Mouse (Mus musculus) erythroblast, embryonic 14.5 days (primary cell): ENCODE measurements around the gene 0610037L13Rik. TPM values are rescaled to one million over a fixed set of nuclear protein-coding genes. Genes with fewer than 3 reads are reported as not detected.
A peak's percentile ranks its signal among the peaks of the same experiment; 100 is the strongest.

ENCODE experiments used
- H3K27me3 ChIP-seq: 2 replicates; pipeline ENCODE4 v1.6.1; 2012; ENCODE audit warnings: inconsistent platforms; ENCODE audit not compliant: control insufficient read depth
- H3K36me3 ChIP-seq: 2 replicates; pipeline ENCODE4 v1.6.1; 2012; ENCODE audit warnings: mild to moderate bottlenecking, inconsistent platforms; ENCODE audit not compliant: control insufficient read depth
- H3K4me1 ChIP-seq: 2 replicates; pipeline ENCODE4 v1.6.1; 2012; ENCODE audit warnings: inconsistent platforms; ENCODE audit not compliant: control insufficient read depth
- H3K4me3 ChIP-seq: replicated peaks from 2 replicates; pipeline ENCODE3; 2012; ENCODE audit warnings: moderate library complexity, mild to moderate bottlenecking, inconsistent platforms
- H3K9me3 ChIP-seq: 2 replicates; pipeline ENCODE4 v1.6.1; 2012; ENCODE audit warnings: low read length, inconsistent platforms, mixed read lengths; ENCODE audit not compliant: control insufficient read depth
- GATA1 ChIP-seq: IDR thresholded peaks from 2 replicates; pipeline ENCODE4 v1.6.1; 2012; ENCODE audit warnings: low read length, inconsistent platforms, mixed read lengths
- TAL1 ChIP-seq: IDR thresholded peaks from 3 replicates; pipeline ENCODE4 v1.6.1; 2012; ENCODE audit warnings: low read length, inconsistent platforms, mixed read lengths
- polyA plus RNA-seq: library from polyadenylated mRNA; stranded (reverse); fragments of >175 nt; gene quantifications from 2 replicates; pipeline ENCODE4 v1.2.3, GENCODE M21; 2012

Gene 0610037L13Rik
- polyA plus RNA-seq, 1 experiment: 0.20 TPM

DNA sequence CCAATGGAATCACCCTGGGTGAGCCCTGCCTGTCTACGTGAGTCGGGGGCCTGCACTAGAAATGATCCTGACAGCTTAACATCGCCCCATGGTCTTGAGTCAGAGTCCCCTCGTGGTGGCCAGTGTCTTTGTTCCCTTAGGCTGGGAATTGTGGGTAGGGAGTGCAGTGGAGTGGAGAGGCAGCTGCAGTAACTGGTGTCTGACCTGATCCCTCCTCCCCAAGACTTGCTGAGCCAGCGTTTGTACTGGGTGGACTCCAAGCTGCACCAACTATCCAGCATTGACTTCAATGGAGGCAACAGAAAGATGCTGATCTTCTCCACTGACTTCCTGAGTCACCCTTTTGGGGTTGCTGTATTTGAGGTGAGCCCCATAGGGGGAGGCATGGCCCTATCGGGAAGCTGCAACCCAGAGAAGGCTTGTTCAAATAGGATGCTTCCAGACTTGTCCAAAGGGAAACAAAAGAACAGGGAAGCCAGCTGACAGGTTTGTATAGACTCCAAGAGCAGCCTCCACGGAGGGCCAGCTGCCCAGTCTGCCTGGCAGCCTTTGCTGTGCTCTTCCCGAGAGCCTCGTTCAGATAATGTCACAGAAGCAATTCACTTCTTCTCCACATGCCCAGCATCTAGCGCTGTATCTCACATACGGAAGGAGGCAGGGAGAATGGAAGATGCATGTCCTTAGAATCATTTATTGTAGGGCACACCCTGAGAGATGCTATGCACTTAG is 32.5 kb upstream of the 0610037L13Rik start:
- TF ChIP-seq GATA1: no peak
- no peak for TF ChIP-seq TAL1
- Histone ChIP-seq H3K27me3 (no peaks in the 10 kb centered on the region), H3K9me3 (no peaks in the 10 kb centered on the region), H3K4me3 (no peak overlapping the region), H3K4me1 (no peaks in the 10 kb centered on the region), H3K36me3 (peaks cover 89% of the 10 kb centered on the region)

GRCm38 (mm10) chr4:107858995-107859394 is 30.6 kb upstream of the 0610037L13Rik start:
- TF ChIP-seq TAL1 (no peak), GATA1 (no peak)
- Histone ChIP-seq H3K36me3 (peaks cover 89% of the 10 kb centered on the region), H3K27me3 (no peaks in the 10 kb centered on the region), H3K4me1 (peaks cover 2% of the 10 kb centered on the region; the same call in 1 of the 2 replicates), H3K4me3 (no peak overlapping the region), H3K9me3 (no peaks in the 10 kb centered on the region)

GRCm38 (mm10) chr4:107864866-107865265 is 24.7 kb upstream of the 0610037L13Rik start:
- Histone ChIP-seq H3K4me1 (peaks cover 4% of the 10 kb centered on the region; the same call in 1 of the 2 replicates), H3K27me3 (no peaks in the 10 kb centered on the region), H3K9me3 (no peaks in the 10 kb centered on the region), H3K36me3 (peaks cover 61% of the 10 kb centered on the region), H3K4me3 (no peak overlapping the region)
- TF ChIP-seq GATA1: no peak

DNA sequence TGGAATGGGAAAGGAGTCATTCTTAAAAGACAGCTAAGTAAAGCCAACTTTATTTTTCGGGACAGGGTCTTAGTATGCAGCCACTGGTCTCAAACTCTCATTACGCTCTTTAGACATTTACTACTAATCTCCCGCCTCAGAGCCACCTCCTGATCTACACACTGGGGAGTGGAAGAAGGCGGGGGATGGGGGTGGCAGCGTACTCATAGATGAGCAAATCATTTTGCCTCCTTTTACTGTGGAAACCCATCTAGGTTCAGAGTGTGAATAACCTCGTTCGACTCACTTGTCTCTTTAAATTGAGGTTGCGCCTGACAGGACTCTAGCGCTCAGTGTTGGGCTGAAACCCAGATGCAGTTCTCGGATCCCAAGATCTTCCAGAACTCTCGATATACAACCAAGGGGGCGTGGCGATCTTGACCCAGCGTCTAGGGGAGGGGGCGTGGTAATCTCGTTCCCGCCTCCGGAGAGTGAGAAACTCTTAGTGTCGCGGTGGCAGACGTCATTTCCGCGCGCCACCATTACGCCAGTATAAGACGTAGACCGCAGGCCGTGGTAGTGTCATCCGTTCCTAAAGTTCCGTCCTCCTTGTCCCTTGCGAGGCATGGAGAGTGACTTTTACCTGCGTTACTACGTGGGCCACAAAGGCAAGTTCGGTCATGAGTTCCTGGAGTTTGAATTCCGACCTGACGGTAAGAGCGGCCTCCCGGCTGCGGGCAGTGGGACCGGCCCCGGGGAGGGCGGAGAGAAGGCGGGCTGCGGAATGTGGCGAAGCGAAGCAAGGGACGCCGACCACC is 10.2 kb upstream of the 0610037L13Rik start, which contains the start of gene Magoh:
Gene Magoh, plus strand, starts transcription at position 502 of the 797 bp plus-strand sequence.
- H3K36me3 ChIP-seq: peaks cover 37% of the 10 kb centered on the region
- TF ChIP-seq GATA1 (no peak), TAL1 (no peak)
- H3K27me3 ChIP-seq: no peaks in the 10 kb centered on the region
- H3K4me3 ChIP-seq: peak within 1 kb of the TSS; percentile 79
- H3K4me1 ChIP-seq: peaks cover 28% of the 10 kb centered on the region
- no peaks in the 10 kb centered on the region for H3K9me3 ChIP-seq

GRCm38 (mm10) chr4:107881631-107882030 is 8.0 kb upstream of the 0610037L13Rik start:
- Histone ChIP-seq H3K9me3 (no peaks in the 10 kb centered on the region), H3K4me3 (no peak overlapping the region), H3K4me1 (peaks cover 28% of the 10 kb centered on the region), H3K27me3 (no peaks in the 10 kb centered on the region), H3K36me3 (peaks cover 59% of the 10 kb centered on the region)
- TF ChIP-seq TAL1 (no peak), GATA1 (no peak)

GRCm38 (mm10) chr4:107886371-107886770 is 3.2 kb upstream of the 0610037L13Rik start:
- Histone ChIP-seq H3K9me3 (no peaks in the 10 kb centered on the region), H3K36me3 (peaks cover 75% of the 10 kb centered on the region), H3K4me1 (peaks cover 39% of the 10 kb centered on the region), H3K4me3 (no peak overlapping the region), H3K27me3 (no peaks in the 10 kb centered on the region)
- no peak for TF ChIP-seq TAL1
- TF ChIP-seq GATA1: no peak

DNA sequence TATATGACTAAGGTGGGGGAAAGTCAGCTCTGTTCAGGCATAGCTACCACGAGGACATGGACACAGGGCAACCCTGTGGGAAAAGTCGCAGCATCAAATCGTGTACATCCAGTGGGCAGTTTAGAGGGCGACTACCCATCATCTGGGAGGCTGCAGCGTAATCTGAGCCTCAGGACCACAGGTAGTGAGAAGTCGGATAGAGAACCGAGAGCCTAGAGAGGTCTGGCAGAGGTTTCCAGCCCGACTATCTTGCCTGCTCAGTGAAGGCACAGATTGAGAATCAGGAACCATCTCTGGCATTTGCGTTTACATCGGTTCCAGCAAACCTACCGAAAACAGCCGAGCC is 255 bp upstream of the 0610037L13Rik start:
- Histone ChIP-seq H3K9me3 (no peaks in the 10 kb centered on the region), H3K27me3 (no peaks in the 10 kb centered on the region), H3K36me3 (peaks cover 72% of the 10 kb centered on the region), H3K4me3 (peak overlapping the region; percentile 79), H3K4me1 (peaks cover 35% of the 10 kb centered on the region)
- no peak for TF ChIP-seq TAL1
- TF ChIP-seq GATA1: no peak

GRCm38 (mm10) chr4:107892663-107893062 is 3.0 kb downstream of the 0610037L13Rik start:
- no peaks in the 10 kb centered on the region for H3K9me3 ChIP-seq
- H3K4me3 ChIP-seq: no peak overlapping the region
- H3K27me3 ChIP-seq: no peaks in the 10 kb centered on the region
- TF ChIP-seq GATA1 (no peak), TAL1 (no peak)
- peaks cover 69% of the 10 kb centered on the region for H3K36me3 ChIP-seq
- H3K4me1 ChIP-seq: peaks cover 32% of the 10 kb centered on the region

DNA sequence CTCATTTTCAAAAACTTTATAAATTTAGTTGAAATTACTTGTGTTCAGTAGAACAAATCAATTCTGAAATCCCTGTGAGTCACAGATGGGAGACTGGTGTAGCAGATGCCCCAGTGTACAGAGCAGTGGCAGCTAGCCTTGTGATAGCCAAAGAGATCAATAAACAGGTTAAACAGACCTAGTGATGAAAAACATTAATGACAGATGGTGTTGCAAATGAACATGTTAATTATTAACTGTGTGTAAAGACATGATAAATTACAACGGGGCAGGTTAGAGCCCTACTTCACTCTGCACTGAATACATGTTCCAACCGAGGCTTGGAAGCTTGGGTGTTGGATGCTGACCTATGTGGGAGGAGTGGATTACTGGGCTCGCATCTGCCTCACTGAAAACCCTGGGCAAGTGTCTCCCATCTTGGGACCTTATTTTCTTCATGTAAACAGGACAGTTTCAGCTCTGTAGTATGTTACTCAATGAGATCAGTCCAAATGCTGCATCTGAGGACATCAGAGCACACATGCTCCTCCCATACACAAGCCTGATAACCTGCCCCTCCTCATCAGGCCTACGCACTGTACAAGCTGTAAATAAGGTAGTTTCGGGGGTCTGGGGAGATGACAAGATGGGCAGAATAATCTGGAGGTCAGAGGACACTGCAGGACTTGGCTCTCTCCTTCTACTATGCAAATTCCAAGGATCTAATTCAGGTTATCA is 9.8 kb downstream of the 0610037L13Rik start:
- Histone ChIP-seq H3K36me3 (peaks cover 70% of the 10 kb centered on the region), H3K27me3 (no peaks in the 10 kb centered on the region), H3K4me1 (peaks cover 3% of the 10 kb centered on the region), H3K4me3 (no peak overlapping the region), H3K9me3 (no peaks in the 10 kb centered on the region)
- TF ChIP-seq GATA1: no peak
- no peak for TF ChIP-seq TAL1
